Mouse (Mus musculus): ENCODE data around the gene Pheta1.

DNA sequence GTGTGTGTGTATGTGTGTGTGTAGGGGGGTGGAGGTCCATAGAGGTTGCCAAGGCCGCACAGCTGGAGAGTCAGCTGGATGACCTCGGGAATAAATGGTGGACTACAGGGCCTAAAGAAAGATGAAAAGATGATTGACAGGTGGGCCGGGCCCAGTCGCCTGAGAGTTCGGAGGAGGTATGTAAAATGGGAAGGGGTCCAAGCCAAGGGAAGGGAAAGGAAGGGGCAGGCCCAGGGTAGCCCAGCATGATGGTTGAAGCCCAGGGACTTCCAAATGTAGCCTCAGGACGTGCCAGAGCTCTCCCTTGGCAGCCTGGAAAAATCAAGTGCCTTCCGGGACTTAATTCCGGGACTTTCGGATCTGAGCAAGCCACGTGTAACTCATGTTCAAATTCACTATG is 6.0 kb downstream of the Pheta1 start:
- TF ChIP-seq CTCF (IDR thresholded peaks at IDR 0.05; ENCODE audit: borderline replicate concordance, insufficient read depth, low read depth, low read length) (no peak), POLR2A (IDR thresholded peaks at IDR 0.05; ENCODE audit: borderline replicate concordance, insufficient read depth, low read length) (no peak)
